Mouse (Mus musculus) thymus, postnatal 0 days (tissue): Measurements from ENCODE around the gene Gnptab. TPM values are rescaled to one million over a fixed set of nuclear protein-coding genes. Genes with fewer than 3 reads are reported as not detected.

Source experiments
- polyA plus RNA-seq: library from polyadenylated mRNA; unstranded; fragments of >200 nt; fragmentation: Nextera tagmentation; extraction: Ambion mirVana; gene quantifications from 2 replicates; pipeline ENCODE4 v1.2.1, GENCODE M21; 2015

Gnptab gene
- polyA plus RNA-seq, 1 experiment from 2014 or later, result 9.6 TPM

Other genes starting within 250 kb of the Gnptab start
- gene Parpbp, start 232.2 kb upstream of the Gnptab start, polyA plus RNA-seq, result 12.1 and 13.3 TPM in 2 replicates
- gene Nup37, start 232.1 kb upstream of the Gnptab start, polyA plus RNA-seq, result 98.9 and 108 TPM in 2 replicates
- gene Washc3, start 178.0 kb upstream of the Gnptab start, polyA plus RNA-seq, result 115 and 130 TPM in 2 replicates
- 8.6 and 9.8 TPM in 2 replicates for gene Dram1, start 52 bp upstream of the Gnptab start, polyA plus RNA-seq
- 0.16 TPM in 1 of 2 replicates, not detected in the other for gene Sycp3, start 80.4 kb downstream of the Gnptab start, polyA plus RNA-seq
- 10.0 and 12.4 TPM in 2 replicates for gene Chpt1, start 124.9 kb downstream of the Gnptab start, polyA plus RNA-seq
- 1.3 and 1.7 TPM in 2 replicates for gene Mybpc1, start 226.0 kb downstream of the Gnptab start, polyA plus RNA-seq